Mouse (Mus musculus): ENCODE measurements at regions not wholly inside any gene's neighbourhood (a gene's known extent, or its start where the extent isn't known, plus 50 kb on each side); places are given as distances from the start of the nearest gene placed in this dataset.

DNA sequence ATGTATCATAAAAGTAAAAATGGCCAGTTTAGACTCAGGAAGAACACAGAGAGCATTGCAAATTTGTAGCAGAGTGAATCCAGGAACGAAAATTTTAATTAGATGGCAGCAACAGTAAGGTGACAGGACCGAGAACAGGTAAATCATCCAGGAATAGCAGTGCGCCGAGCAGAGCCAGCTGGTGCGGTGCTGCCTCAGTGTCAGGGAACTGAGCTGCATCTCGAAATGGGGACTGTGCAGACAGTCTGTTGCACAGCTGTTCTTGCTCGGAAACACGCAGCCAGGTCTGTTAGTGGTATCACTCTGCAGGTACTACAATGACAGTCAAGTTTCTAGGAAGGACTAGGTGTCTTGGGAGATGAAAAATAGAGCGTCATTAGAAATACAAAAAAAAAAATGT lies 490.8 kb downstream of the Prkd1 start:
- DNase-seq = no peak

- DNase-seq = no peak
Measured at GRCm38 (mm10) chr12:50187332-50187731, 461.6 kb downstream of the Prkd1 start.

DNA sequence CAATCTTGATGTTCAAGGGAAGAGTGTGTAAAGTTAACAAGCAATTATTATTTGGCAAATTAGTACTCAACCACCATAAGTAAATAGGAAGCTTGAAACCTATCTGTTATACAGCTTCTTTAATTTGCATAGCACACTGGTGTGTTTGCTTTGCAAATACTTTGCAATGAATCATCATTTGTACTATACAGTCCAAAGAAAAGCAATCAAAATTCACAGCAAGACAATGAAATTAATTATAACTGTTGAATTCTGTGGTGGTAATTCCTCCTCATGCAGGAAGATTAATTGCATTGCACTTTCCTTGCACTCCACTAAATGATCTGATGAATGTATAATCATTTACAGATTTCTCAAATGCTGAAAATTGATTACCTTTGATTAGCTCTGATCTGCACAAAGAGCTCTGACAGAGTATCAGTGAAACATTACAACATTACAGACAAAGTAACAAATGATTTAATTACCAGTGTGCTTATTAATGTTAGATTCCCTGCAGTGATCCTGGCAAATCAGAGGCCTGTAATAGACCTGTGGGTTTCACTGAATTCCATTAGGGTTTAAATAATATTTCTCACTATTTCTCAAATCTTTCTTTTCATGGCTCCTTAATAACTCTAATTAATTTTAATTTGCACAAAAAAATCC lies 457.9 kb downstream of the Prkd1 start:
- no peak for DNase-seq

- no peak for DNase-seq
Measured at GRCm38 (mm10) chr12:50191733-50192612, 456.9 kb downstream of the Prkd1 start.

DNA sequence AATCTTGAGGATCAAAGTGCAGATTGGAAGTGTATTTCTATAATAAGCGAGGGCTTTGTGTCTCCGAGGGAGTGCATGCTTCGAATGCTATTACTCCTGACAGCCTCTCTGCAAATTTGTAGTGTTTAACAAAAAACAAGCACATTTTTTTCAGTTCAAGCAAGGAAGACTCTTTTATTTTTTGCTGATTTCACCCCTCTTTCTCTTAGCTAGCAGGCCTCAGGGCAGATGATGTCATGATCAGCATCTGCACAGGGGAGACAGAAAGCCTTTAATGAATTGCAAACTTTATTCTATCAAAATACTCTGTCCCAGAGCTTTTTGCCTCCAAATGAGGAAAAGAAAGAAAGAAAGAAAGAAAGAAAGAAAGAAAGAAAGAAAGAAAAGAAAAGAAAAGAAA lies 455.4 kb downstream of the Prkd1 start:
- no peak for DNase-seq

DNA sequence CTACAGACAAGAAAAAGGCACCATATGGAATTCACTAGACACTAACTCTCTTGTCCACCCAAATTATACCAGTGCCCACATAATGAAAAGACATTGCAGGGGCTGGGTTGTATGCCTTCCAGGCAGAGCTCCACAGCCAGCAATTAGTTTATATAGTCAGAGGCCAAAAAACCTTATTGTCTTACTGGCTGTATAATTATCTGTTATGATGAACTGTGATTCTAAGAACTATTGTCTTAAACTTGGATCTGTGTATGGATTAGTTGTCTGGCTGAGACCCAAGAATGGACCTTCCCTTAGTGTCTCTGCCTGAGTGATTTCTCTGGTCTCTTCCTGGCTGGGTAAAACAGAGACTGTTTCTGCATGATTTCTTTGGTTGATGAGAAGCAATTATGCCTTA lies 454.2 kb downstream of the Prkd1 start:
- DNase-seq = no peak

GRCm38 (mm10) chr12:50196339-50196738 lies 452.6 kb downstream of the Prkd1 start:
- DNase-seq = no peak

GRCm38 (mm10) chr12:50241139-50241538 lies 407.8 kb downstream of the Prkd1 start:
- no peak for DNase-seq

DNA sequence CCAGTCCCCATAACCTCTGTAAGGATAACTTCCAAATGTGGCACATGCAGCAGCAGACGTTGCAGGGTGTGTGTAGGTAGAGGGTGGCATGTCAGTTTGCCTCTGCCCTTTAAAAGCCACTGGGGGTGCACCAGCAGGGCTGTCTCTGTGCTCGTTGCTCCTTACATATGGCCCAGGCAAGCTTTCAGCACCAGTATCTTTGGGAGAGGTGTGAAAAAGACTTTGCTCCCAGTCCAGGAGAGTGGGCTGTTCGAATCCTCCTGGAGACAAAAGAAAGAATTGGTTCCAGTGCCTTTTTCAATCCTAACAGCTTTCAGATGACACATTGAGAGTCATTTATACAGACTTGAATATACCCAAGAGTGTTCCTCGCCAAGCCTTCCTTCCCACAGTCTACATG lies 390.0 kb downstream of the Prkd1 start:
- no peak for DNase-seq

- DNase-seq = no peak
Measured at GRCm38 (mm10) chr12:50261072-50261471, 387.8 kb downstream of the Prkd1 start.

DNA sequence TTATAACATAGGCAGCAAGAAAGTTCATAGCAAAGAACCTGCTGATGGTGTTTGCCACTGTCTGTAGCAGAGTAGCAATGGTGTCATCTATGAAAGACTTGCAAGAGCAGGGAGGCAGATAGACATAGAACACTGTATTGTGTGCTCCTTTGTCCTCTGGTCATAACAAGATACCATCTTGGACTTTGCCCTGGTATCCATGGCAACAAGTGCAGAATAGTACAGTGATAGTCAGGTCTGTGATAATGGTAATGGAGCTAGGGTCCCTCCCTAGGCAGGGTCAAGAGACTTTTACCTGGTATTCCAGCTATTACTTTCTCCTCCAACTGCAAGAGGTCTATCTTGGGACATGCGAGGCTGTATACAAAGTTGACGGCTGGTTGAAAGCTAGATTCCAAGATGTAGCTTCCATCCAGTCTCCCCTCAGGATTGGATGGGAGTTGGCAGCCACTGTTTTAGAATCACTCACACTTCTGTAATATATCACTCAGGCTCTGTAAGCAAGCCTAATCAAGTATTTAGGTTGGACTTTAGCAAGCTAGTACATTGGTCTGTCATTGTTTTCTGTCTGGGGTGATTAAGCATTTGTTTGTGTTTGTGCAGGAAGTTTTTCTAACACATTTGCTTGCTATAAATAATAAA lies 375.5 kb downstream of the Prkd1 start:
- no peak for DNase-seq

GRCm38 (mm10) chr12:50281615-50282014 lies 367.3 kb downstream of the Prkd1 start:
- DNase-seq = no peak

Measured in cerebellum, postnatal 25 days (tissue).